Mouse (Mus musculus) bone marrow, adult 2 months (tissue): ENCODE measurements around the gene Vsx1. TPM values are rescaled to one million over a fixed set of nuclear protein-coding genes. Genes with fewer than 3 reads are reported as not detected.

ENCODE experiments used
- H3K27ac ChIP-seq: fragments of 200-500 bp; 2 replicates; pipeline ENCODE4 v1.5.1; 2012; ENCODE audit warnings: low read depth, mild to moderate bottlenecking, control low read depth, inconsistent platforms, low read length; ENCODE audit not compliant: control insufficient read depth, poor library complexity, insufficient read depth
- H3K4me1 ChIP-seq: fragments of 200-500 bp; 2 replicates; pipeline ENCODE4 v1.6.1; 2011; ENCODE audit warnings: low read length; ENCODE audit not compliant: control insufficient read depth, insufficient read depth
- H3K4me3 ChIP-seq: fragments of 200-500 bp; replicated peaks from 2 replicates; pipeline ENCODE3; 2011; ENCODE audit warnings: mild to moderate bottlenecking, low read depth, low read length, control low read depth; ENCODE audit not compliant: control insufficient read depth
- CTCF ChIP-seq: fragments of 200-500 bp; IDR thresholded peaks from 2 replicates; pipeline ENCODE4 v1.5.1; 2011; ENCODE audit warnings: low read length, control low read depth; ENCODE audit not compliant: control insufficient read depth, insufficient read depth
- POLR2A ChIP-seq: fragments of 200-500 bp; IDR thresholded peaks from 2 replicates; pipeline ENCODE4 v1.6.1; 2011; ENCODE audit warnings: low read depth, mild to moderate bottlenecking, control low read depth, low read length, borderline replicate concordance; ENCODE audit not compliant: control insufficient read depth
- WGBS: fragments of 180-500 bp; shearing (Covaris S2); methylation state at CpG from one replicate; pipeline ENCODE4 v1.1.7; 2018; 5-methylcytosine and 5-hydroxymethylcytosine counted together
- polyA plus RNA-seq: library from polyadenylated mRNA; stranded (reverse); fragments of >200 nt; gene quantifications from 2 replicates; pipeline ENCODE4 v1.2.4, GENCODE M21; 2011; ENCODE audit warnings: low replicate concordance; ENCODE audit not compliant: missing spikeins, insufficient read depth, insufficient read length

The Vsx1 gene
- polyA plus RNA-seq, 1 experiment, result 0.80 TPM

DNA sequence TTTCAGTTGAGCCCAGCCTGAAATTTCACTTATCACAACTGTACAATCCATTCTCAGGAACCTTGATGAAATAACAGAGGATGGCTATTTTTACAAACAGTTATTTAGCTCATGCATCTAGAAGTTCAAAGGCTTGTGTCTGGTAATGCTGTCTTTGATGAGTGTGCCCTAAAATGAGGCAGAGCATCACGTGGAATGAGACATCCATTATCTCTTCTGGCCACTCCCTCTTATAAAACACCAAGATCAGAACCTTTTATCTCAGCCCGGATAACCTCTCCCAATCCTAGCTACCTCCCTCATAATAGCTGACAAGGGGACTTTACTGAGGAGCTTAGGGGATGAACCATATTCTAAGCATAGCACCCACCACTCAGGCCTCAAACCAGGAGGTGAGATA is 24.2 kb downstream of the Vsx1 start:
- Histone ChIP-seq H3K4me3 (no peak overlapping the region), H3K4me1 (peaks cover 4% of the 10 kb centered on the region; the same call in 1 of the 2 replicates), H3K27ac (peak overlapping the region; percentile 79; the same call in 1 of the 2 replicates)
- TF ChIP-seq POLR2A (no peak), CTCF (no peak)
- 64% methylated on average over 2 of the region's 2 CpGs for WGBS

DNA sequence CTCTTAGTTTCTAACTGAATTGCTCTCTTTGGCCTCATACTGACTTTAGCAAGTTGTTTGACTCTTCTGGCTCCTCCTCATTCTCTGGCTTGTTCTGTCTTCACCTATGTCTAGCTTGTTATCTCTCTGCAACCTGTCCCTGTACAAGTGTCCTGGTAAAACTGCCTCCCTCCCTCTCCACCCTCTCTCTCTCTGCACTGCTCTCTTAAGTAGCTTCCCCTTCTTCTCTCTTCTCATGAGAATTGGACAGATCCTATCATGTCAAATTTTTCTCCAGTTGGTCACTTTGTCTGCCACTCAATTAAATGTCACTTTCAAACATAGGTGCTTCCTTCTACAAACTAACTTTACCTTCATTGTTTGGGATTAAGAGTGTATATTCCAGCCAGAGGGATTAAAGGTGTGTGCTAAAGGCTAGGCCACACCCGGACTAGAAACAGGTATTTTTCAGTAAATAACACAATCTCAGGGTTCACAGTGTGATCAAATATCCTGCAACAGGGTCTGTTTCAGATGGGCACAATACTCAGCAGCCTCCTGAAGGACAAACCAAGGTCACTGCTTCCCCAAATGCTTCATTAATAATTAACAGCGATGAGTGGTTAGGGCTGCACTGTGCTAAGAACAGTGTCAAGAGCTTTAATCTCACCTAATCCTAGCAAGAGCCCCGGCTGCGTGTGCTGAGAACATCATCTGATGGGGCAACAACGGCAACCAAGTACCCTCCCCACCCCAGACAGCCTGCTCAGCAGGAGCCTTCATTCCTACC is 24.8 kb downstream of the Vsx1 start:
- Histone ChIP-seq H3K27ac (peak overlapping the region; percentile 48; the same call in 1 of the 2 replicates), H3K4me1 (peaks cover 2% of the 10 kb centered on the region; the same call in 1 of the 2 replicates), H3K4me3 (no peak overlapping the region)
- 76% methylated on average over 5 of the region's 5 CpGs for WGBS
- TF ChIP-seq CTCF (no peak), POLR2A (no peak)

DNA sequence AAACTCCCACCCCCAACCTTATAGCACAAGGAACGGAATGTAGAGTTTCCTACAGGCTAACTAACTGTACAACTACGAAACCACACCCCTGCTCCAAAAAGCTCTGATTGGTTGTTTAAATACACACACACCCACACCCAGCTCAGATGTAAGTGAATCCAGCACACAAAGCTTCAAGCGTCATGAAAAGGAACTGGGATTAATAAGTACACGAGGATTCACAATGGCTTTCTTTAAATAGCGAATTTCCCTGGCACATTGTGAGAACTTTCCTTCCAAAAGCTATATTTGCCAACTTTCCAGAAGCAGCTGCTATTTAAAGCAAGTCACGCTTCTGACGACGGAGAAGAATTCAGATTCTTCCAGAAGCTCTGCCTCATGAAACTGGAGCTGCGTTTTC is 25.9 kb downstream of the Vsx1 start:
- no peaks in the 10 kb centered on the region; the same call in 1 of the 2 replicates for H3K4me1 ChIP-seq
- H3K4me3 ChIP-seq, result no peak overlapping the region
- 80% methylated on average over 9 of the region's 9 CpGs for WGBS
- TF ChIP-seq POLR2A (no peak), CTCF (no peak)
- H3K27ac ChIP-seq, result no peak overlapping the region

DNA sequence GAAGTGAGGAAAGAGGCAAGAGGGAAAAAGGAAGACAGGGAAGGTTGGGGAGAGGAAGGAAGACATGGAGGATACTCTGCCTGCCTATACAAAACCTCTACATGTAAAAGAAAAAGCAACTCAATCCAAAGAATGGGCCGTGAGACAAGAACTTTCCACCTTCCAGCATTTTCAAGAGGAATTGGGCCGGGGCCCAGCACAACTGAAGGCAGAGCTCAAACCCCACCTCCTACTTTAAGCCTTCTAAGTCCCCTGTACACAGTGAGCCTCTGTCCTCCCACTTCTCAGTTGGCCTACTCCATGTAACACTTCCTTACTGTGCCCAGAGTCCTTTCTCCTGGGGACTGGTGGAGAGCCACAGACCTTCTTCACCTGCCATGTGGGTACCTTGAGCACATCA is 27.2 kb downstream of the Vsx1 start:
- WGBS, result 83% methylated on average over 2 of the region's 2 CpGs
- TF ChIP-seq CTCF (no peak), POLR2A (no peak)
- H3K27ac ChIP-seq, result no peak overlapping the region
- no peaks in the 10 kb centered on the region; the same call in 1 of the 2 replicates for H3K4me1 ChIP-seq
- H3K4me3 ChIP-seq, result no peak overlapping the region

DNA sequence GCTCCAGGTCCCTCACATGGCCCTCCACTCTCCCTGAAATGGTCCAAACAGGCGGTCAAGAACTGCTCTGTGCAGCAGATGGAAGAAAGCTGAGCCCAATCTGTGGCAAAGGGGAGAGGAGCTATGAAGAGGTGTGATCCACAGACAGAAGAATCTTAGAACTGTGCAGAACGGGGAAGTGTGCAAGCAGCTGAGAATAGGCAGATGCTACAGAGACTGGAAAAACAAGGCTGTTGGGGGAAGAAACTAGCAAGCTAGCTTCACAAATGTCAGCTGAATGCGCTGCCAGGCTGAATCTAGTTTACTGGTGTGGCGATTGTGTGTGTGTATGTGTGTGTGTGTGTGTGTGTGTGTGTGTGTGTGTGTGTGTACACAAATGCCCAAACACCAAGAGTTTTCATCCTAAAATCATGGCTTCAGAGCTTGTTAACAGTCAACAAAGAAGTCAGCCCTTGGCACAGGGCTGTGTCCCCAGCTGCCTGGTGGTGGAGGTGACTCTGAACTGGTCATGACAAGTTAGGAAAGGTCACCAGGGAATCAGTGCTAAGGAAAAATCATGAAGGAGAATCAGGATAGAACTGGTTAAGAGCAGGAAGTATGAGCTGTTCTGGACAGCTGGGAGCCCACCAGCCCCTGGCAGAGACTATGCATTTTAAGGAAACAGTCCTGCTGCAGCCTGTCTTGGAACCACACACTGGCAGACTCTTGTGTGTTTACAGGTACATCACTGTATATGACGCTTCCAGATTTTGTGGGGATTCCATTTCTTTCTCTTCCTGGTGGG is 28.3 kb downstream of the Vsx1 start:
- TF ChIP-seq POLR2A, result no peak
- TF ChIP-seq CTCF, result no peak
- WGBS, result 84% methylated on average over 5 of the region's 5 CpGs
- H3K4me1 ChIP-seq, result no peaks in the 10 kb centered on the region; the same call in 1 of the 2 replicates
- no peak overlapping the region for H3K4me3 ChIP-seq
- H3K27ac ChIP-seq, result no peak overlapping the region

DNA sequence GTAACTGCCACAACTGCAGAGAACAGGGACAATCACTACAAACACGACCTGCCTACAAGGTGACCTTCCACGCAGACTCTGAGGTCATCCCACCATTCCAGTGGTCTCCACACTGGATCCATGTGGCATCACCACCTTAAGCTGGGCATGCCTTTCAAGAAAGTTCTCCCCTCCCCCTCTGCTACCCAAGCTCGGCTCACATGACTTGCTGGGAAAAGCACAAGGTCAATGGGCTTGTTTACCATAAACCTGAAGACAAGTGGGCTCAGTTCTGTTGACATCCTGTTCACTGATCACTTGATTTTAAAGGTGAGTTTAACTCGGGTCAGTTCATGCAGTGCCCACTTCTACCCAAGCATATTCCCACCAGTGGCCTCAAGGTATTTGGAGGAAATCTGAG is 29.1 kb downstream of the Vsx1 start:
- no peaks in the 10 kb centered on the region; the same call in 1 of the 2 replicates for H3K4me1 ChIP-seq
- 85% methylated on average over 4 of the region's 4 CpGs for WGBS
- TF ChIP-seq CTCF (no peak), POLR2A (no peak)
- H3K4me3 ChIP-seq, result no peak overlapping the region
- H3K27ac ChIP-seq, result no peak overlapping the region

DNA sequence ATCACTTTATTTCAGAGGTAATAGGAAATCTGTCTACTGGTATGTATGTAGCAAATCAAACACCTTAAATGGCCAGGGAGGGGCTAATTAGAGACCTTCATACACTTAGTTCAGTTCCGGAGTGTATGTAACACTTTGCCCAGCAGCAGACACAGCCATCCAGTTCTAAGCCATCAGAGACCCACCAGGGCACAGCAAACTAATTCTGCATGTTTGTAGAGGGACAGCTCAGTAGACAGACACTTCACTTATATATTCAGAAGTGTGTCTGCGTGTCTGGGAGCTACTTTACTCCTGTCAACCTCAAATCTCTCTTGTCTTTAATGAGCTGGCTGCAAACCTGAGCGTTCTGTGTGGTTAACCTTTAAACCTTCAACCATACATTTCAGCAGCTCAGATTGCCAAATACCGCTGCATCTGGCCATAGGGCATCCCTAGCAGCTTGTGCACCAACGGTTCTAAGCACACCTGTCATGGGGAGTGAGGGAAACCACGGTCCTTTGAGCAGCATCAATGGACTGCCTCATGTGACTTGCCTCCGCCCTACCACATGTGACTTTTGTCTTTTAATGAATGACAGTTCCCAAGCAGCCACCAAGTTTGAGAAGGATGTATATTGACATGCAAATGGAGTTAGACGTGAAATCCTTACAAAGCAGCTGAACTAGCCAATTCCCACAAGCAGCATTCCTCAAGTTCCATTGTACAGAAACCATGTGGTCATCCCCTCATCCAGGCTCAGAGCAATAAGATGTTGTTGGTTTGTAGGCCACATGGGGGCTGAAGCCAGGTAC is 32.0 kb downstream of the Vsx1 start:
- Histone ChIP-seq H3K4me3 (no peak overlapping the region), H3K4me1 (peaks cover 2% of the 10 kb centered on the region), H3K27ac (no peak overlapping the region)
- 78% methylated on average over 8 of the region's 8 CpGs for WGBS
- no peak for TF ChIP-seq POLR2A
- TF ChIP-seq CTCF, result no peak

DNA sequence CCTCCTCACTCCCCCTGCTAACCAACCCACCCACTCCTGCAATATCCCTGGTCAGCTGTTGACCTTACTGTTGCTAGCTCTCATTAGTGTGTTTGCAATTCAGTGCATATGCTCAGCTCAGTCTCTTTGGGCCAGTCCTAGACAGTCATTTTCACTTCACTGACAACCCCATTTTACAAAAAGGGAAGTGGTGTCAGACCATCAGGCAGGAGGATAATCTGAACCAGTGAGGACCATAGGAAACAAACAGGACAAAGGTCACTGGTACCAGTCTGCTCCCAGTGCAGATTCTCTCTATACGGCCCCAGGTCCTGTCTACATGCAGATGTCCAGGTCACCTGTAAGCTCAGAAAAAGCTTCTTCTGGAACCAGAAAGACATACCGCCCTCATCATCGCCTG is 33.0 kb downstream of the Vsx1 start:
- Histone ChIP-seq H3K4me1 (peaks cover 2% of the 10 kb centered on the region), H3K27ac (no peak overlapping the region), H3K4me3 (no peak overlapping the region)
- TF ChIP-seq CTCF (no peak), POLR2A (no peak)
- 93% methylated on average over 3 of the region's 3 CpGs for whole genome bisulfite sequencing
